Mouse (Mus musculus): ENCODE measurements at regions not wholly inside any gene's neighbourhood (a gene's known extent, or its start where the extent isn't known, plus 50 kb on each side); places are given as distances from the start of the nearest gene placed in this dataset.
A peak's percentile ranks its signal among the peaks of the same experiment; 100 is the strongest.

DNA sequence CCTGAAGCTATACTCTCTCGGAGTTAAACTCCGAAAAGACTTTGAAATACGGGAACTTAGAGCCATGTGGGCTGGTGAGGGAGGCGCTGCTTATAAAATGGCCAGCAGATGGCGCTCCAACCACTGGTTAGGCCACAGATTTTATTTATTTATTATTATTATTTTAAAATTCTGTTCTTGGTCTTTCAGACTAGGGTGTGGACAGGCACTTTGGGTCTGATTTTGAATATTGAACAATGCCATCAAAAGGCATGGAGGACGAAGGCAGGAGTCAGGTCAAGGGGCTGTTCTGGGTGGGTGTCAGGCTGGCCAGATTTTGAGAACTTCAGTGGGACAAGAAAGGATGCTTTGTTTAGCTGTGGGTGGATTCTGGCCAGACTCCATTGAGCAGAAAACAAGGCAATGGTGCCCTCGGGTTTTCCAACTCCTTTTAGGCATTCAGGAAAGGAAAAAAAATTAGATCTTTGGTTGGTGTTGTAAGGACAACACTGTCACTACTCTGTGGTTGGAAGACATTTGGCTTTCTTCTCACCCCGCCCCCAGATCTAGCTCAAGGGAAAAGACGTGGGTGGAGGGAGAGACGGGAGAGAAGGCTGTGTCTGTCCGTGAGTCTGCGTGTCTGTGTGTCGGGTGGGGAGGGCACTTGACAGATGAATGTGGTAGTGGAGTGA is 319.5 kb downstream of the Med13l start:
- Histone ChIP-seq H3K4me3 (ENCODE audit: control insufficient read depth, low read depth, low read length) (no peak overlapping the region), H3K27me3 (ENCODE audit: control insufficient read depth, insufficient read depth, low read length) (peaks cover 2% of the 10 kb centered on the region), H3K27ac (ENCODE audit: control insufficient read depth, insufficient read depth, low read depth, low read length) (no peak overlapping the region), H3K36me3 (ENCODE audit: control insufficient read depth, insufficient read depth, low read length) (no peaks in the 10 kb centered on the region), H3K4me1 (ENCODE audit: control insufficient read depth, insufficient read depth, low read length) (peaks cover 7% of the 10 kb centered on the region)
- TF ChIP-seq POLR2A (IDR thresholded peaks at IDR 0.05; ENCODE audit: control insufficient read depth, low read depth, low read length), result no peak
- TF ChIP-seq CTCF (IDR thresholded peaks at IDR 0.05; ENCODE audit: control insufficient read depth, insufficient read depth, insufficient replicate concordance, low read depth, low read length), result peak; percentile 56; the same call in 1 of the 2 replicates

DNA sequence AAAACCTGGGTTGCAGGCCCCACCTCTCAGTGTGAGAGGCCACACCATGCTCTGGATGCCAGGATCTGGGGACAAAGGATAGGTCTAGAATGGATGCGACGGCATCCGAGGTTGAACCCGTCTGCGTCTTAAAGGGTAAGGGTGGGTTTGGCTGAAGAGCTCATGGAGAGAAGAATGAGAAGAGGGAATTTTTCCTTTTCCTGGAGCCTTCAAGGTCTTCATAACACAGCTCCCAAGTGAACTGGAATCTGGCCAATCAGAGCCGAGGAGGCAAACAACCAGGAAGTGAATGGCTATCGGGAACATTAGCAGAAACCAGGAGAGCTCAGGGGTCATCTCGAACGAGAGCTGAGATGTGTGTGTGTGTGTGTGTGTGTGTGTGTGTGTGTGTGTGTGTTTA is 320.1 kb downstream of the Med13l start:
- Histone ChIP-seq H3K27me3 (ENCODE audit: control insufficient read depth, insufficient read depth, low read length) (peaks cover 2% of the 10 kb centered on the region), H3K27ac (ENCODE audit: control insufficient read depth, insufficient read depth, low read depth, low read length) (no peak overlapping the region), H3K4me3 (ENCODE audit: control insufficient read depth, low read depth, low read length) (no peak overlapping the region; the same call in 1 of the 2 replicates), H3K4me1 (ENCODE audit: control insufficient read depth, insufficient read depth, low read length) (peaks cover 7% of the 10 kb centered on the region), H3K36me3 (ENCODE audit: control insufficient read depth, insufficient read depth, low read length) (no peaks in the 10 kb centered on the region)
- TF ChIP-seq POLR2A (IDR thresholded peaks at IDR 0.05; ENCODE audit: control insufficient read depth, low read depth, low read length), result no peak
- TF ChIP-seq CTCF (IDR thresholded peaks at IDR 0.05; ENCODE audit: control insufficient read depth, insufficient read depth, insufficient replicate concordance, low read depth, low read length), result no peak

DNA sequence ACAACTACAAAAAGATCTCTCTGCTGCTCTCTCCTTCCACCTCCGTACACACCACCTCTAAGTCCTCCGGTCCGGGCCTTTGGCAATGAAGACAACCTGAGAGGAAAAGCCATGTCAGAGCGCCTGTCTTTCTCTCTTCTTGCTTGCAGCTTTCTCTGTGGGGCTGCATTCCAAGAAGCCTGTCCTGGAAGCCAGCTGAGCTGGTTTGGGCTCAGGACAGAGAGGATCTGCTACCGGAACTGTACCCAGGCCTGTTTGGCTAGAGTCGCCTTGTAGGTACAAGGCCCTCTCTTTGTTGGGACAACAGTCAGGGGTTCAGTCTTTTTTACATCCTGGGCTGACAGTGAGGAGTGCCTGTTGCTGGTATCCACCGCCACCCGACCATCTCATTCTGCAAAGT is 321.4 kb downstream of the Med13l start:
- Histone ChIP-seq H3K36me3 (ENCODE audit: control insufficient read depth, insufficient read depth, low read length) (no peaks in the 10 kb centered on the region), H3K27me3 (ENCODE audit: control insufficient read depth, insufficient read depth, low read length) (peaks cover 2% of the 10 kb centered on the region; the same call in 1 of the 2 replicates), H3K4me1 (ENCODE audit: control insufficient read depth, insufficient read depth, low read length) (peaks cover 7% of the 10 kb centered on the region), H3K4me3 (ENCODE audit: control insufficient read depth, low read depth, low read length) (no peak overlapping the region), H3K27ac (ENCODE audit: control insufficient read depth, insufficient read depth, low read depth, low read length) (no peak overlapping the region)
- no peak for TF ChIP-seq POLR2A (IDR thresholded peaks at IDR 0.05; ENCODE audit: control insufficient read depth, low read depth, low read length)
- TF ChIP-seq CTCF (IDR thresholded peaks at IDR 0.05; ENCODE audit: control insufficient read depth, insufficient read depth, insufficient replicate concordance, low read depth, low read length), result no peak

DNA sequence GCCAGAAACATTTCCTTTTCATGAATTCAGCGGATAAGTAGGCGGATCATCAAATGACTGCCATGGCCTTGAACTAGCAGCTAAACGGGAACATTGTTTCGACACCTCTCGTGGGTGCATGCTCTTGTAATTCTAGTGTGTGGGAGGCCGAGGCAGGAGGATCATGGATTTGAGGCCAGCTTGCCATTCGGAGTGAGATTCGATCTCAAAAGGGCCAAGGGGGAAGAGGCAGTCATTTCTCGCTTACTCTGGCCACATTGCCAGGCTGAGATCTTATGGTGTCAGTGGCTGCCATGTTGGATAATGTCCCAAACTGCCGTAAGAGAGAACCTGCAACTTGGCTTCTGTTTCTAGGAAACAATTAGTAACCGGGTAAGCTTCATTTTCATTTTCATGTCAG is 327.7 kb downstream of the Med13l start:
- no peaks in the 10 kb centered on the region for H3K27me3 ChIP-seq (ENCODE audit: control insufficient read depth, insufficient read depth, low read length)
- no peaks in the 10 kb centered on the region for H3K36me3 ChIP-seq (ENCODE audit: control insufficient read depth, insufficient read depth, low read length)
- no peak overlapping the region for H3K27ac ChIP-seq (ENCODE audit: control insufficient read depth, insufficient read depth, low read depth, low read length)
- no peak overlapping the region for H3K4me3 ChIP-seq (ENCODE audit: control insufficient read depth, low read depth, low read length)
- no peaks in the 10 kb centered on the region for H3K4me1 ChIP-seq (ENCODE audit: control insufficient read depth, insufficient read depth, low read length)
- no peak for TF ChIP-seq CTCF (IDR thresholded peaks at IDR 0.05; ENCODE audit: control insufficient read depth, insufficient read depth, insufficient replicate concordance, low read depth, low read length)
- TF ChIP-seq POLR2A (IDR thresholded peaks at IDR 0.05; ENCODE audit: control insufficient read depth, low read depth, low read length), result no peak

DNA sequence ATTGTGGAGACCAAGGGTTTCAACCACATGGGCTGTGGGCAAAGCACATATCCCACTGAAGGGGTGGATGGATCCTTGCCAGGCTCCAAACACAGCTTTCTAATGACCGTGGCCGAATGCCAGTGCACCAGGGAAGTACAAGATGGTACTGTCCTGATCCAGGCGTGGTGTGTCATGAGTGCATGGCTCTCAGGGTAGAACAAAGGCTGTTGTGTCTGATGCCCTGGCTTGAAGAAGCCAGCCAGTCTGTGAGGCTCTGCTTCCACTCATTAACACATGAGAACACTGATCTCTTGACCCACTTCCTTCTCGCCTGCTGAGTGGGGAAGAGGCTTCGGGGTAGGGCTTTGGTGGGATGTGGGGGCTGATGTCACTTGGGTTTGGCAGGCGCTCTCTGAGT is 330.7 kb downstream of the Med13l start:
- no peak overlapping the region for H3K4me3 ChIP-seq (ENCODE audit: control insufficient read depth, low read depth, low read length)
- TF ChIP-seq CTCF (IDR thresholded peaks at IDR 0.05; ENCODE audit: control insufficient read depth, insufficient read depth, insufficient replicate concordance, low read depth, low read length) (no peak), POLR2A (IDR thresholded peaks at IDR 0.05; ENCODE audit: control insufficient read depth, low read depth, low read length) (no peak)
- H3K4me1 ChIP-seq (ENCODE audit: control insufficient read depth, insufficient read depth, low read length), result no peaks in the 10 kb centered on the region
- no peaks in the 10 kb centered on the region for H3K36me3 ChIP-seq (ENCODE audit: control insufficient read depth, insufficient read depth, low read length)
- no peak overlapping the region for H3K27ac ChIP-seq (ENCODE audit: control insufficient read depth, insufficient read depth, low read depth, low read length)
- H3K27me3 ChIP-seq (ENCODE audit: control insufficient read depth, insufficient read depth, low read length), result no peaks in the 10 kb centered on the region

DNA sequence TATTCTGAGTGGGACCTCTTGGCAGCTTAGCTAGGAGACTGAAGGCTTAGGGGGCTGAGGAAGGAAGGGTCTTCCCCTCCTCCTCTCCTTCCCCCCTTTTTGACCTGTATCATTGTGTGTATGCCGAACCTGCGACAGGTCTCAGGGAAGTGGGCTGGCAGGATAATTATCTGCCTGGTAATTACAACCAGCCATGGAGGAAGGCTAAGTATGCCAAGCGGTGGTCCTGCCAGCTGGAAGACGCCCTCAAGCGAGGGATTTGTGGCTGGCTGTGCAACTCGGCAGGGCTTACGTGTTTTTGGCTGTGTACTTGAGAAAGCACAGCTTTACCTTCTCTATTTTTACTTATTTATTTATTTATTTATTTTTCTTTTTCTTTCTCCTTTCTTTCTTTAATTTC is 347.7 kb downstream of the Med13l start:
- H3K27ac ChIP-seq (ENCODE audit: control insufficient read depth, insufficient read depth, low read depth, low read length), result no peak overlapping the region
- H3K4me1 ChIP-seq (ENCODE audit: control insufficient read depth, insufficient read depth, low read length), result no peaks in the 10 kb centered on the region
- H3K4me3 ChIP-seq (ENCODE audit: control insufficient read depth, low read depth, low read length), result no peak overlapping the region
- TF ChIP-seq POLR2A (IDR thresholded peaks at IDR 0.05; ENCODE audit: control insufficient read depth, low read depth, low read length), result no peak
- no peak for TF ChIP-seq CTCF (IDR thresholded peaks at IDR 0.05; ENCODE audit: control insufficient read depth, insufficient read depth, insufficient replicate concordance, low read depth, low read length)
- no peaks in the 10 kb centered on the region for H3K27me3 ChIP-seq (ENCODE audit: control insufficient read depth, insufficient read depth, low read length)
- H3K36me3 ChIP-seq (ENCODE audit: control insufficient read depth, insufficient read depth, low read length), result no peaks in the 10 kb centered on the region

DNA sequence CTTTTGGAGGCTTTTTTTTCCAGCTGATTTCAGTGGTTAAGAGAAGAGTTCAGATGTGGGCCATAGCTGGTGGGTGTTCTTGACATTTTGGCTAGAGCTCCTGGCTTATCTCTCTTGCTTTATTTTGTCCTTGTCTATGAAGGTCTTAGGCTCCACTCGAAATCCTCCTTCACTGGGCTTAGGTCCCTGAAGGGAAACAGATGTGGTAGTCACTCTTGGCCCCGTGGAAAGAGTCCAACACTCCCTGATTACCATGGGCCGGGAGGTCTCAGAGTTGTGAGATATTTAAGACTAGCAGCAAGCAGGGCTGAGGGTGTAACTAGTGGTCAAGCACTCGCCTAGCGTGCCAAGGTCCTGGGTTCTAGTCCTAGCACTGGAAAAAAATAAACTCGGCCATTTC is 349.3 kb downstream of the Med13l start:
- H3K4me1 ChIP-seq (ENCODE audit: control insufficient read depth, insufficient read depth, low read length), result no peaks in the 10 kb centered on the region
- H3K4me3 ChIP-seq (ENCODE audit: control insufficient read depth, low read depth, low read length), result no peak overlapping the region
- no peak for TF ChIP-seq CTCF (IDR thresholded peaks at IDR 0.05; ENCODE audit: control insufficient read depth, insufficient read depth, insufficient replicate concordance, low read depth, low read length)
- no peak for TF ChIP-seq POLR2A (IDR thresholded peaks at IDR 0.05; ENCODE audit: control insufficient read depth, low read depth, low read length)
- no peaks in the 10 kb centered on the region for H3K36me3 ChIP-seq (ENCODE audit: control insufficient read depth, insufficient read depth, low read length)
- no peak overlapping the region for H3K27ac ChIP-seq (ENCODE audit: control insufficient read depth, insufficient read depth, low read depth, low read length)
- no peaks in the 10 kb centered on the region for H3K27me3 ChIP-seq (ENCODE audit: control insufficient read depth, insufficient read depth, low read length)
